In genomic region chr4:135548108-135548507, GRCm38 (mm10) we compare ENCODE assay signal across 12 mouse cellular contexts. TPM values are rescaled to one million over a fixed set of nuclear protein-coding genes. Genes with fewer than 3 reads are reported as not detected.
DNase-seq lines count a peak whose midpoint lies in the region; ATAC-seq and TF ChIP-seq lines count a peak whose summit lies in the region.
"Had no signal": no experiment of that assay in that cellular context is flagged by ENCODE, and none has a peak within 500 bp of the region (broad histone marks: within the 10 kb centered on the region; RNA-seq: fewer than 3 reads in every experiment).

No protein-coding gene starts in this region.

- no peak for ATAC-seq in heart, postnatal 0 days (ENCODE audit: insufficient read depth, low read depth)
- ATAC-seq: activated CD4-positive, CD25-positive, alpha-beta regulatory T cell, adult 4 months had no signal

- no peak overlapping the region for H3K4me2 ChIP-seq in heart, postnatal 0 days (ENCODE audit: low read depth, low read length)

- no peaks in the 10 kb centered on the region for H3K27me3 ChIP-seq in heart, postnatal 0 days (ENCODE audit: control insufficient read depth, insufficient read depth, low read length)
- peaks cover 79% of the 10 kb centered on the region for H3K27me3 ChIP-seq in limb, embryonic 10.5 days (ENCODE audit: low read depth, poor library complexity, severe bottlenecking)

- no peak for DNase-seq in heart, postnatal 0 days (ENCODE audit: low spot score)
- DNase-seq in heart, adult 8-10 months (ENCODE audit: low spot score): no peak
- DNase-seq in urinary bladder, postnatal 36 days (ENCODE audit: low spot score in 2 of 2): peak; percentile 51
- DNase-seq in urinary bladder, postnatal 14 days (ENCODE audit: low spot score): no peak
- DNase-seq in limb, embryonic 10.5 days (ENCODE audit: low spot score): peak; percentile 46
- no peak for DNase-seq in layer of hippocampus, postnatal 36 days
- DNase-seq in left cerebral cortex, adult 2 months (ENCODE audit: extremely low spot score in 1 of 2, low spot score in 2 of 2): no peak
- DNase-seq: cerebellum, adult 8-10 months; thymus, postnatal 14 days had no signal

- TF ChIP-seq EP300 in heart, postnatal 0 days (IDR thresholded peaks at IDR 0.05; ENCODE audit: low read depth): no peak

- no peak overlapping the region for H3K9ac ChIP-seq in heart, postnatal 0 days (replicated peaks; ENCODE audit: low read depth, low read length)

- H3K36me3 ChIP-seq in heart, postnatal 0 days (replicated peaks; ENCODE audit: control insufficient read depth, insufficient read depth, low read length): no peaks in the 10 kb centered on the region
- H3K36me3 ChIP-seq in limb, embryonic 10.5 days: no peaks in the 10 kb centered on the region

- no peak for TF ChIP-seq CTCF in heart, postnatal 0 days (IDR thresholded peaks at IDR 0.05; ENCODE audit: low read depth)
- TF ChIP-seq CTCF in left cerebral cortex, adult 2 months (IDR thresholded peaks at IDR 0.05): no peak

- H3K9me3 ChIP-seq in heart, postnatal 0 days (replicated peaks; ENCODE audit: control insufficient read depth, low read length): no peaks in the 10 kb centered on the region
- H3K9me3 ChIP-seq in limb, embryonic 10.5 days (replicated peaks): no peaks in the 10 kb centered on the region

- intact Hi-C loops in left cerebral cortex, adult 2 months (cut with DNase I): no loop called here

- WGBS in heart, postnatal 0 days: 37% methylated on average over 7 of the region's 7 CpGs
- 1% methylated on average over 7 of the region's 7 CpGs for WGBS in limb, embryonic 10.5 days

- no peak overlapping the region for H3K4me3 ChIP-seq in heart, postnatal 0 days (ENCODE audit: low read depth, low read length)
- H3K4me3 ChIP-seq in limb, embryonic 10.5 days: peak overlapping the region; percentile 8
- H3K4me3 ChIP-seq in left cerebral cortex, adult 2 months: no peak overlapping the region
- H3K4me3 ChIP-seq: layer of hippocampus, adult 2 months had no signal

- H3K4me1 ChIP-seq in heart, postnatal 0 days (ENCODE audit: control insufficient read depth, insufficient read depth): peaks cover 37% of the 10 kb centered on the region
- peaks cover 77% of the 10 kb centered on the region for H3K4me1 ChIP-seq in limb, embryonic 10.5 days

- 0 out of 2 replicates have a peak overlapping the region, but pooled peaks have one; percentile 12 for H3K27ac ChIP-seq in heart, postnatal 0 days (ENCODE audit: low read depth)
- peak overlapping the region; percentile 77 for H3K27ac ChIP-seq in limb, embryonic 10.5 days
- H3K27ac ChIP-seq in left cerebral cortex, adult 2 months: no peak overlapping the region
- H3K27ac ChIP-seq: layer of hippocampus, adult 2 months had no signal

RNA-seq across cellular contexts. Expression of gene Grhl3, which starts 25.3 kb away (rescaled TPM):
- total RNA-seq in heart, postnatal 0 days (2014; rRNA removed; ENCODE audit: low replicate concordance): 1.8 and 1.9 TPM in 2 replicates
- polyA plus RNA-seq in heart, postnatal 0 days (2015; fragmentation: Nextera tagmentation; extraction: Ambion mirVana): 1.4 and 1.9 TPM in 2 replicates
- not detected for total RNA-seq in heart, adult 8-10 months (2022)
- 7.5 and 11.0 TPM in 2 replicates for polyA plus RNA-seq in limb, embryonic 10.5 days (2016; fragmentation: Nextera tagmentation; extraction: Ambion mirVana)
- under 1 TPM; 0.66 to 0.70 TPM for total RNA-seq in layer of hippocampus, postnatal 36 days (2021)
- 1 to 10 TPM in 1 of 2 experiments, under 1 TPM in 1; 0.86 to 1.5 TPM for total RNA-seq in left cerebral cortex, adult 2 months (2021)
- polyA plus RNA-seq: activated CD4-positive, CD25-positive, alpha-beta regulatory T cell, adult 4 months had no signal

RNA-seq across cellular contexts. Expression of gene Nipal3, which starts 53.3 kb away (rescaled TPM):
- total RNA-seq in heart, postnatal 0 days (2014; rRNA removed; ENCODE audit: low replicate concordance): 21.6 and 28.7 TPM in 2 replicates
- polyA plus RNA-seq in heart, postnatal 0 days (2015; fragmentation: Nextera tagmentation; extraction: Ambion mirVana): 4.7 and 5.1 TPM in 2 replicates
- 10 to 100 TPM; 42.2 to 55.4 (median 44.1) TPM for total RNA-seq in heart, adult 8-10 months (2022)
- 1.7 and 2.2 TPM in 2 replicates for polyA plus RNA-seq in limb, embryonic 10.5 days (2016; fragmentation: Nextera tagmentation; extraction: Ambion mirVana)
- 10 to 100 TPM; 78.2 to 85.6 TPM for total RNA-seq in layer of hippocampus, postnatal 36 days (2021)
- total RNA-seq in left cerebral cortex, adult 2 months (2021): 10 to 100 TPM; 93.9 to 94.9 TPM

RNA-seq across cellular contexts. Expression of gene Stpg1, which starts 53.5 kb away (rescaled TPM):
- not detected in 2 replicates for total RNA-seq in heart, postnatal 0 days (2014; rRNA removed; ENCODE audit: low replicate concordance)
- 0.18 and 0.37 TPM in 2 replicates for polyA plus RNA-seq in heart, postnatal 0 days (2015; fragmentation: Nextera tagmentation; extraction: Ambion mirVana)
- total RNA-seq in heart, adult 8-10 months (2022): under 1 TPM in 2 of 4 experiments, not detected in 2; 0.22 to 0.44 TPM
- 0.11 TPM in 1 of 2 replicates, not detected in the other for polyA plus RNA-seq in limb, embryonic 10.5 days (2016; fragmentation: Nextera tagmentation; extraction: Ambion mirVana)
- total RNA-seq in layer of hippocampus, postnatal 36 days (2021): 1 to 10 TPM; 1.1 to 1.8 TPM
- total RNA-seq in left cerebral cortex, adult 2 months (2021): 1 to 10 TPM in 1 of 2 experiments, under 1 TPM in 1; 0.57 to 1.7 TPM
- total RNA-seq: gastrocnemius, adult 8-10 months had no signal

Comparison
In these comparisons a context has a peak if more than half of its experiments do, and no peak if none do; other contexts are left out.
1. DNase-seq: peak in urinary bladder, postnatal 36 days (2 of 2) and limb, embryonic 10.5 days (single experiment); none in heart, postnatal 0 days (single experiment), heart, adult 8-10 months (single experiment), urinary bladder, postnatal 14 days (single experiment), layer of hippocampus, postnatal 36 days (0 of 2) and left cerebral cortex, adult 2 months (0 of 2).